Mouse (Mus musculus) right cerebral cortex, adult 18-20 months (tissue): ENCODE results near the gene Tmem176a.
"Not testable (repeated sequence)": the region's sequence is repeated elsewhere in the genome, so short reads cannot be mapped to it uniquely, and the experiment has no call there.

Experiments
- DNase-seq: peaks from one replicate; pipeline ENCODE4 v3.0.0; 2022; ENCODE audit warnings: mixed read lengths

Gene Tmem176a

GRCm38 (mm10) chr6:48840371-48840969 lies at the start of gene Tmem176a:
Gene Tmem176a, plus strand, starts transcription at chr6:48840919.
- DNase-seq: peak; percentile 8

- no peak for DNase-seq
These were observed 38.8 kb upstream of the Tmem176a start for GRCm38 (mm10) chr6:48801897-48802296.

GRCm38 (mm10) chr6:48803406-48804051 lies 37.2 kb upstream of the Tmem176a start:
- DNase-seq: no peak

- no peak for DNase-seq
These were observed 36.4 kb upstream of the Tmem176a start for GRCm38 (mm10) chr6:48804346-48804745.

GRCm38 (mm10) chr6:48806746-48807145 lies 34.0 kb upstream of the Tmem176a start:
- no peak for DNase-seq

- DNase-seq: no peak
These were observed 31.1 kb upstream of the Tmem176a start for GRCm38 (mm10) chr6:48809494-48810219.

GRCm38 (mm10) chr6:48815013-48815412 lies 25.7 kb upstream of the Tmem176a start:
- DNase-seq: no peak

- peak; percentile 62 for DNase-seq
These were observed 22.9 kb upstream of the Tmem176a start for GRCm38 (mm10) chr6:48817815-48818214.

GRCm38 (mm10) chr6:48821991-48822785 lies 18.5 kb upstream of the Tmem176a start:
- DNase-seq: not testable (repeated sequence)

GRCm38 (mm10) chr6:48825016-48825415 lies 15.7 kb upstream of the Tmem176a start:
- no peak for DNase-seq

GRCm38 (mm10) chr6:48828976-48829375 lies 11.7 kb upstream of the Tmem176a start:
- DNase-seq: no peak

- DNase-seq: no peak
These were observed 11.1 kb upstream of the Tmem176a start for GRCm38 (mm10) chr6:48829651-48830050.

GRCm38 (mm10) chr6:48830241-48830640 lies 10.5 kb upstream of the Tmem176a start:
- DNase-seq: no peak

GRCm38 (mm10) chr6:48831141-48831540 lies 9.6 kb upstream of the Tmem176a start:
- no peak for DNase-seq

- DNase-seq: no peak
These were observed 8.3 kb upstream of the Tmem176a start for GRCm38 (mm10) chr6:48832426-48832825.

- DNase-seq: no peak
These were observed 7.2 kb upstream of the Tmem176a start for GRCm38 (mm10) chr6:48833515-48833914.

GRCm38 (mm10) chr6:48835241-48835640 lies 5.5 kb upstream of the Tmem176a start:
- DNase-seq: no peak

- DNase-seq: no peak
These were observed 4.6 kb upstream of the Tmem176a start for GRCm38 (mm10) chr6:48836146-48836545.

- DNase-seq: no peak
These were observed 3.2 kb upstream of the Tmem176a start for GRCm38 (mm10) chr6:48837516-48837915.

GRCm38 (mm10) chr6:48838321-48839080 lies 2.2 kb upstream of the Tmem176a start:
- DNase-seq: no peak

- DNase-seq: peak; percentile 80
These were observed 380 bp downstream of the Tmem176a start, which contains the start of gene Tmem176b for GRCm38 (mm10) chr6:48840973-48841625. Gene Tmem176b, minus strand, starts transcription at chr6:48841496.
